Mouse (Mus musculus): ENCODE results near the gene Stx5a. TPM values are rescaled to one million over a fixed set of nuclear protein-coding genes. Genes with fewer than 3 reads are reported as not detected.
"Not testable (repeated sequence)": the region's sequence is repeated elsewhere in the genome, so short reads cannot be mapped to it uniquely, and the experiment has no call there.

Stx5a gene
- total and polyA plus RNA-seq, 3 experiments, result 23.8 to 33.4 (median 25.3) TPM

DNA sequence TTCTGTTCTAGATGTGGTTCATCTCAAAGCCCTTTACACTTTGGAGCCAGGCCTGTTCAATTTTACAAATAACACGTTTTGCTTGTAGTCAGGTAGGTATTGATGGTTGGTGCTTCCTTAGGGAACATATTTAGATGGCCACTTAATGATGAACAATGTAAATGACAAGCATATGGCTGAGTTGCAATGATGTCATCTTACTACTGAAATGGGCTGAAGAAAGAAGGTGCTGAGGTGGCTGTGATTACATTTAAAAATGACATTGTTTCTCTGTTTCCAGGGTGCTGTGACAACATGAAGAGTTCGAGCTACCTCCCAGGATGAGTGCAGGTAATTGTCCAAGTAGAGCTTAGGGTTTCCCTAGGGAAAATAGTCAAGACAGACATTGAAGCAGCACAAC lies 16.8 kb upstream of the Stx5a start:
- 10% methylated on average over 2 of the region's 2 CpGs for WGBS
- Histone ChIP-seq H3K36me3 (ENCODE audit: control insufficient read depth, insufficient read depth, low read length) (peaks cover 31% of the 10 kb centered on the region), H3K9ac (ENCODE audit: low read depth, low read length) (no peak overlapping the region), H3K79me2 (replicated peaks; ENCODE audit: control insufficient read depth, insufficient read depth, low read length) (no peaks in the 10 kb centered on the region; the same call in 1 of the 2 replicates), H3K27me3 (ENCODE audit: control insufficient read depth, insufficient read depth, low read length) (no peaks in the 10 kb centered on the region), H3K27ac (no peak overlapping the region), H3K4me1 (ENCODE audit: control insufficient read depth, insufficient read depth, low read length) (peaks cover 2% of the 10 kb centered on the region), H3K4me3 (peak overlapping the region; percentile 58; the same call in 1 of the 2 replicates)
- TF ChIP-seq CTCF (IDR thresholded peaks at IDR 0.05), result no peak
- DNase-seq, result no peak
- intact Hi-C loops (cut with DNase I), result loop anchor here (5.0 kb wide), 2 partner anchors 78 to 93 kb away; partner anchors contain the start of genes Ttc9c and Zbtb3

DNA sequence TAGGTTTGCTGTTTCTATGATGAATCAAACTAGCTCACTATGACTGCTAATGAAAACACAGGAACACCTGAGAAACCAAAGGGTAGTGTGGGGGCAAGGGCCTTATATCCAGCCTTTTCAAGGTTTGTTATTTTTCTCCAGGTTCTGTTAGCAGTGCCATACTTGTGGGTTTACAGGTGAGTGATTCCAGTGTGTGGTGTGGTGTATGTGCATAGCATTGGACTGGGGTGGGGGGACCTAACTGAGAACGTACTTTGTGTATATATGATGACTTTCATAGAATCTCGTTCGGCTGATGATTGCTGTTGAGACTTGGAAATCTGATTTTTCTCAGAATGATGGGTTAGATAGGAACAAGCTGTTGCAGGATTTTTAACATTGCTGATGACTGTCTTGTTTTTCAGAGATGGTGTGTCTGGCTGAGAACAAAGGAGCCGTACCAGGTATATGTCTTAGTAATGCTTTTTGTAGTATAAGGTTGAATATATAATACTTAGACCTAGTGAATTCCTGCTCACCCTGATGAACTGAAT lies 16.1 kb upstream of the Stx5a start:
- no peak overlapping the region for H3K9ac ChIP-seq (ENCODE audit: low read depth, low read length)
- no peak overlapping the region for H3K27ac ChIP-seq
- intact Hi-C loops (cut with DNase I), result no loop called here
- H3K79me2 ChIP-seq (replicated peaks; ENCODE audit: control insufficient read depth, insufficient read depth, low read length), result no peaks in the 10 kb centered on the region; the same call in 1 of the 2 replicates
- TF ChIP-seq CTCF (IDR thresholded peaks at IDR 0.05) (no peak), POLR2A (IDR thresholded peaks at IDR 0.05; ENCODE audit: insufficient read depth, low read depth, low read length) (no peak), EP300 (IDR thresholded peaks at IDR 0.05; ENCODE audit: insufficient read depth, low read depth, low read length) (no peak)
- no peaks in the 10 kb centered on the region for H3K27me3 ChIP-seq (ENCODE audit: control insufficient read depth, insufficient read depth, low read length)
- 65% methylated on average over 4 of the region's 4 CpGs for WGBS
- DNase-seq, result no peak
- no peak overlapping the region for H3K4me3 ChIP-seq
- peaks cover 31% of the 10 kb centered on the region for H3K36me3 ChIP-seq (ENCODE audit: control insufficient read depth, insufficient read depth, low read length)
- H3K4me1 ChIP-seq (ENCODE audit: control insufficient read depth, insufficient read depth, low read length), result peaks cover 2% of the 10 kb centered on the region

DNA sequence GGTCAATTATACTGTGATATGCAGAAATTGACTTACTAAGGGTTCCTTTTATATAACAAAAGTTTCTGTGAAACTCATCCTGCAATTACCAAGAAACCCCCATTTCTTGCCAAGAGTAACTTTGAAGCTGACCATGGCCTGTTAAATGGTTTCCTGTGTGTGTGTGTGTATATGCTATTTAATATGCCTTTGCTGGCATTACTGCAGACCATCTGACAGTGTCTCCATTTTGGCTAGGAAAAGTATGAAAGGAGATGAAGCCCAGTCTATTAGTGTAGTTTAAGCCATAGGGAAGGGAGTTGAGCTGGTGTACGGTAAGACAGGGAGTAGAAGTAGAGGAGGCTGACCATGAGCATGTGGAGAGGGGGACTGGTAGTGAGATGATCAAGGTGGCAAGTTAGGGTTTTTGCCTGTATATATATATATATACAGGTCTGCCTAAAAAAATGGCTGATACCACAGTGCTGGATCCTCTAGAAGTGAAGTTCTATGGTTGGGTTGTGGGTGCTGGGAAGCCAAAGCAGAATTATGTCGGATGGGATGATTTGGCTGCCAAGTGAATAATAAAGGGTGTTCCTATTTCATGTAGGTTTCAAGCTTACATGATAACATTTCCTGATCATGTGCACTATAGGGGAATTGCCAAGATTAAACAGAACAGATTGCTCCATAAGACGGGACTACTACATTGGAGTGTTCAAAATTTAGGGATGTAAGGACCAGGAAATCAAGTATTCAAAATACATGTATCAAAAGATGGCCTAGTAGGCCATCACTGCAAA lies 14.4 kb upstream of the Stx5a start:
- H3K4me1 ChIP-seq (ENCODE audit: control insufficient read depth, insufficient read depth, low read length), result peaks cover 2% of the 10 kb centered on the region
- H3K36me3 ChIP-seq (ENCODE audit: control insufficient read depth, insufficient read depth, low read length), result peaks cover 31% of the 10 kb centered on the region
- no peaks in the 10 kb centered on the region; the same call in 1 of the 2 replicates for H3K79me2 ChIP-seq (replicated peaks; ENCODE audit: control insufficient read depth, insufficient read depth, low read length)
- DNase-seq, result no peak
- no peak overlapping the region for H3K9ac ChIP-seq (ENCODE audit: low read depth, low read length)
- intact Hi-C loops (cut with DNase I), result no loop called here
- TF ChIP-seq POLR2A (IDR thresholded peaks at IDR 0.05; ENCODE audit: insufficient read depth, low read depth, low read length) (no peak), EP300 (IDR thresholded peaks at IDR 0.05; ENCODE audit: insufficient read depth, low read depth, low read length) (no peak), CTCF (IDR thresholded peaks at IDR 0.05) (no peak)
- no peaks in the 10 kb centered on the region for H3K27me3 ChIP-seq (ENCODE audit: control insufficient read depth, insufficient read depth, low read length)
- 51% methylated on average over 3 of the region's 3 CpGs for WGBS
- H3K27ac ChIP-seq, result no peak overlapping the region
- H3K4me3 ChIP-seq, result no peak overlapping the region

DNA sequence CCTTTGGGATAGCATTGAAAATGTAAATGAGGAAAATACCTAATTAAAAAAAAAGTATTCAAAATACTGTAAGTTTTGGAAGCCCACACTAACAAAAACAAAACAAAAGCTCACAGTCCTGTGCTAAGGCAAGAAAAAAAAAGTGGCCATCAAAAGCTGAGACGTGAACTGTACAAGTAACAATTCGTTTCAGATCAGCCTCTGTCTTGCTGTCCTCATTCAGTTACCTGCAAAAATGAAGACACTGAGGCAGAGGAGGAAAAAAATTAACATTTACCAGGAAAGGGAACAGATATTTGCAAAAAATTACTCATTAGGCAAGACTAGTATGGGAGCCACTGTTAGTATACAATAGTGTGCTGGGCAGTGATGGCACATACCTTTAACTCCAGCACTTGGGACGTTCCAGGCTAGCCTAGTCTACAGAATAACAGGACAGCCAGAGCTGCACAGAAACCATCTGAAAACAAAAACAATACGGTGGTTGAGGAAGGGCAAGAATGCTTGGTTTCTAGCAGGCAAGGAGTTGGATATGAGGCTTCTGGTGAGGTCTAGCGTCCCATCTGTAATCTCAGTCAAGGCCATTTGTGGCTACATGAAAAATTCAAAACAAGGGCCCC lies 13.6 kb upstream of the Stx5a start:
- WGBS, result 29% methylated on average over 5 of the region's 5 CpGs
- no peaks in the 10 kb centered on the region for H3K27me3 ChIP-seq (ENCODE audit: control insufficient read depth, insufficient read depth, low read length)
- no peak for TF ChIP-seq EP300 (IDR thresholded peaks at IDR 0.05; ENCODE audit: insufficient read depth, low read depth, low read length)
- no peak for TF ChIP-seq CTCF (IDR thresholded peaks at IDR 0.05)
- TF ChIP-seq POLR2A (IDR thresholded peaks at IDR 0.05; ENCODE audit: insufficient read depth, low read depth, low read length), result no peak
- H3K9ac ChIP-seq (ENCODE audit: low read depth, low read length), result no peak overlapping the region
- no peak overlapping the region for H3K27ac ChIP-seq
- no peak for DNase-seq
- H3K79me2 ChIP-seq (replicated peaks; ENCODE audit: control insufficient read depth, insufficient read depth, low read length), result no peaks in the 10 kb centered on the region
- H3K4me3 ChIP-seq, result no peak overlapping the region
- intact Hi-C loops (cut with DNase I), result no loop called here
- H3K36me3 ChIP-seq (ENCODE audit: control insufficient read depth, insufficient read depth, low read length), result peaks cover 28% of the 10 kb centered on the region
- peaks cover 2% of the 10 kb centered on the region for H3K4me1 ChIP-seq (ENCODE audit: control insufficient read depth, insufficient read depth, low read length)

DNA sequence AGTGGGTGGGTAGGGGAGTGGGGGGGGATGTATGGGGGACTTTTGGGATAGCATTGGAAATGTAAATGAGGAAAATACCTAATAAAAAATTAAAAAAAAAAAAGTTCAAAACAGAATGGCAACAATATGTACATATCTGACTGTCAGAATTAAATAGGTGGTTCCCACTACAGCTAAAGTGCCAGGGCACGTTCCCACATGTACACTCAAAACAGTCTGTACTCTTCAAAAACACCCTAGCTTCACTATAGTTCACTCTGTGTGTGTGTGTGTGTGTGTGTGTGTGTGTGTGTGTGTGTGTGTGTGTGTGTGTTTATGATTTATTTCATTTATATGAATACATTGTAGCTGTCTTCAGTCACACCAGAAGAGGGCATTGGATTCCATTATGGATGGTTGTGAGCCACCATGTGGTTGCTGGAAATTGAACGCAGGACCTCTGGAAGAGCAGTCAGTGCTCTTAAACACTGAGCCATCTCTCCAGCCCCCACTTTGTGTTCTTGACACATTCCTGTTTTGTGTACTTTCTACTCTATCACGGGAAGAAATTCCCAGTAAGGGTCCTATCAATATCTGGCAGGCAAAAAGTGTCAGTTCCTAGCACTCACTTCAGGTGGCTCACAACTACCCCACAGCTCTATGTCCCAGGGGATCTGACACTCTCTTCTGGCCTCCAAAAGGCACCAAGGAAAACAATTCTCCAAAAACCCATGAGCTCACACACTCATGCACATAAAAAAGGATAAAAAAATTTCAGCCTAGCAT lies 12.7 kb upstream of the Stx5a start:
- peaks cover 28% of the 10 kb centered on the region for H3K36me3 ChIP-seq (ENCODE audit: control insufficient read depth, insufficient read depth, low read length)
- DNase-seq; H3K9ac ChIP-seq (ENCODE audit: low read depth, low read length); H3K4me3 ChIP-seq; H3K79me2 ChIP-seq (replicated peaks; ENCODE audit: control insufficient read depth, insufficient read depth, low read length); intact Hi-C loops (cut with DNase I); H3K4me1 ChIP-seq (ENCODE audit: control insufficient read depth, insufficient read depth, low read length); H3K27me3 ChIP-seq (ENCODE audit: control insufficient read depth, insufficient read depth, low read length); H3K27ac ChIP-seq: not testable (repeated sequence)
- WGBS, result 44% methylated on average over 3 of the region's 3 CpGs
